8 mouse cellular contexts compared by ENCODE assay signal in genomic region chr1:134747236-134748174, GRCm38 (mm10).
DNase-seq lines count a peak whose midpoint lies in the region; ATAC-seq lines count a peak whose summit lies in the region.

No protein-coding gene starts in this region.

- peak; percentile 4 to 37 for DNase-seq in cerebellum, postnatal 14 days
- no peak for DNase-seq in cerebellum, postnatal 25 days
- peak; percentile 78 for DNase-seq in adrenal gland, postnatal 14 days
- peak; percentile 92 for DNase-seq in liver
- peak; percentile 64 to 81 for DNase-seq in natural killer cell, adult 2 months (ENCODE audit: low spot score in 2 of 2)
- DNase-seq in thymus, postnatal 25 days = peak; percentile 84
- DNase-seq in frontal cortex, postnatal 25 days (ENCODE audit: low spot score in 2 of 2) = no peak

- H3K4me1 ChIP-seq in heart, embryonic 11.5 days (ENCODE audit: control insufficient read depth, insufficient read depth, low read length) = peaks cover 13% of the 10 kb centered on the region

- H3K36me3 ChIP-seq in heart, embryonic 11.5 days (ENCODE audit: control insufficient read depth, insufficient read depth, low read length) = no peaks in the 10 kb centered on the region

- no peak overlapping the region for H3K9ac ChIP-seq in heart, embryonic 11.5 days (ENCODE audit: low read depth, low read length)

- H3K4me3 ChIP-seq in heart, embryonic 11.5 days (ENCODE audit: low read depth, low read length) = peak overlapping the region; percentile 13; the same call in 1 of the 2 replicates

- no peaks in the 10 kb centered on the region for H3K9me3 ChIP-seq in heart, embryonic 11.5 days (replicated peaks; ENCODE audit: control insufficient read depth, low read length)

- peak; percentile 55; the same call in 1 of the 2 replicates for ATAC-seq in heart, embryonic 11.5 days (replicated peaks; ENCODE audit: insufficient number of reproducible peaks, low FRiP score, low TSS enrichment)

- no peaks in the 10 kb centered on the region; the same call in 1 of the 2 replicates for H3K27me3 ChIP-seq in heart, embryonic 11.5 days (ENCODE audit: control insufficient read depth, insufficient read depth, low read length)

- WGBS in heart, embryonic 11.5 days (ENCODE audit: insufficient replicate concordance) = 20% methylated on average over 23 of the region's 23 CpGs

- H3K4me2 ChIP-seq in heart, embryonic 11.5 days = peak overlapping the region; percentile 52

- no peak overlapping the region for H3K27ac ChIP-seq in heart, embryonic 11.5 days (ENCODE audit: low read depth, low read length)

Comparison
In these comparisons a context has a peak if more than half of its experiments do, and no peak if none do; other contexts are left out.
1. DNase-seq: peak in cerebellum, postnatal 14 days (2 of 2), adrenal gland, postnatal 14 days (single experiment), liver (single experiment), natural killer cell, adult 2 months (2 of 2) and thymus, postnatal 25 days (single experiment); none in cerebellum, postnatal 25 days (0 of 2) and frontal cortex, postnatal 25 days (0 of 2).